ENCODE assay signal across 23 mouse cellular contexts in genomic region chr10:23127151-23127550, GRCm38 (mm10).
DNase-seq lines count a peak whose midpoint lies in the region; ATAC-seq lines count a peak whose summit lies in the region.
"Had no signal": no experiment of that assay in that cellular context is flagged by ENCODE, and none has a peak within 500 bp of the region (broad histone marks: within the 10 kb centered on the region; RNA-seq: fewer than 3 reads in every experiment).

No protein-coding gene starts in this region.

- H3K4me2 ChIP-seq in forebrain, embryonic 11.5 days (ENCODE audit: low read depth, low read length, severe bottlenecking) = no peak overlapping the region
- no peak overlapping the region for H3K4me2 ChIP-seq in forebrain, embryonic 16.5 days (ENCODE audit: low read length)
- H3K4me2 ChIP-seq: embryonic facial prominence, embryonic 15.5 days; heart, embryonic 12.5 days; hindbrain, embryonic 14.5 days; intestine, embryonic 15.5 days had no signal

- ATAC-seq in forebrain, embryonic 11.5 days (replicated peaks; ENCODE audit: low FRiP score) = no peak; the same call in 1 of the 2 replicates
- peak; percentile 96 for ATAC-seq in forebrain, embryonic 16.5 days
- ATAC-seq in frontal cortex, adult (ENCODE audit: low TSS enrichment) = no peak
- ATAC-seq: CD4-positive, CD25-positive, alpha-beta regulatory T cell, adult 4 months; intestine, embryonic 15.5 days had no signal

- H3K9ac ChIP-seq in forebrain, embryonic 11.5 days (ENCODE audit: low read length) = no peak overlapping the region
- H3K9ac ChIP-seq in forebrain, embryonic 16.5 days (replicated peaks; ENCODE audit: low read depth, low read length) = no peak overlapping the region
- H3K9ac ChIP-seq: embryonic facial prominence, embryonic 15.5 days; heart, embryonic 12.5 days; hindbrain, embryonic 14.5 days; intestine, embryonic 15.5 days had no signal

- 93% methylated on average over 1 of the region's 1 CpGs for WGBS in forebrain, embryonic 10.5 days
- WGBS in forebrain, embryonic 11.5 days = 83% methylated on average over 1 of the region's 1 CpGs
- 39% methylated on average over 1 of the region's 1 CpGs for WGBS in forebrain, embryonic 16.5 days

- H3K27me3 ChIP-seq in forebrain, embryonic 10.5 days (ENCODE audit: poor library complexity, severe bottlenecking) = no peaks in the 10 kb centered on the region
- H3K27me3 ChIP-seq in forebrain, embryonic 11.5 days (ENCODE audit: control insufficient read depth, insufficient read depth, low read length) = no peaks in the 10 kb centered on the region
- no peaks in the 10 kb centered on the region for H3K27me3 ChIP-seq in forebrain, embryonic 16.5 days (replicated peaks; ENCODE audit: control insufficient read depth, insufficient read depth, low read length)
- H3K27me3 ChIP-seq: embryonic facial prominence, embryonic 15.5 days; heart, embryonic 12.5 days; intestine, embryonic 15.5 days had no signal

- no peak for DNase-seq in forebrain, embryonic 10.5 days (ENCODE audit: extremely low spot score, low spot score)
- DNase-seq in forebrain, embryonic 11.5 days (ENCODE audit: low spot score) = no peak
- peak; percentile 9 for DNase-seq in retina, postnatal 1 day
- no peak for DNase-seq in retina, embryonic 14.5 days (ENCODE audit: low spot score)
- no peak for DNase-seq in gastrocnemius, adult 8-10 months (ENCODE audit: low spot score in 2 of 2)
- DNase-seq: adrenal gland, postnatal 14 days; B cell, adult 2 months; cerebellum, adult 2 months; cerebellum, postnatal 10 days; embryo, embryonic 11 days; gastrocnemius, postnatal 14 days; heart, adult 2 months; kidney, adult 2 months had no signal

- no peak overlapping the region for H3K4me3 ChIP-seq in forebrain, embryonic 10.5 days
- no peak overlapping the region for H3K4me3 ChIP-seq in forebrain, embryonic 11.5 days (ENCODE audit: low read depth, low read length)
- no peak overlapping the region for H3K4me3 ChIP-seq in forebrain, embryonic 16.5 days (replicated peaks; ENCODE audit: low read length)
- H3K4me3 ChIP-seq: embryonic facial prominence, embryonic 15.5 days; erythroblast, embryonic 14.5 days; heart, adult 2 months; heart, embryonic 12.5 days; hindbrain, embryonic 10.5 days; intestine, embryonic 15.5 days had no signal

- H3K9me3 ChIP-seq in forebrain, embryonic 10.5 days = no peaks in the 10 kb centered on the region
- no peaks in the 10 kb centered on the region for H3K9me3 ChIP-seq in forebrain, embryonic 11.5 days (ENCODE audit: control insufficient read depth, low read length)
- no peaks in the 10 kb centered on the region for H3K9me3 ChIP-seq in forebrain, embryonic 16.5 days (ENCODE audit: control insufficient read depth, low read length)
- H3K9me3 ChIP-seq: embryonic facial prominence, embryonic 15.5 days; G1E; heart, embryonic 12.5 days; hindbrain, embryonic 10.5 days; intestine, embryonic 15.5 days had no signal

- H3K27ac ChIP-seq in forebrain, embryonic 10.5 days = peak overlapping the region; percentile 71
- no peak overlapping the region for H3K27ac ChIP-seq in forebrain, embryonic 11.5 days (ENCODE audit: low read depth, low read length)
- H3K27ac ChIP-seq in forebrain, embryonic 16.5 days (ENCODE audit: low read length) = no peak overlapping the region
- H3K27ac ChIP-seq: embryonic facial prominence, embryonic 15.5 days; heart, adult 2 months; hindbrain, embryonic 10.5 days; hindbrain, embryonic 14.5 days; intestine, embryonic 15.5 days had no signal

- peaks cover 31% of the 10 kb centered on the region for H3K4me1 ChIP-seq in forebrain, embryonic 10.5 days
- H3K4me1 ChIP-seq in forebrain, embryonic 11.5 days (replicated peaks; ENCODE audit: control insufficient read depth, insufficient read depth, low read length) = peaks cover 3% of the 10 kb centered on the region; the same call in 1 of the 2 replicates
- H3K4me1 ChIP-seq in forebrain, embryonic 16.5 days (replicated peaks; ENCODE audit: control insufficient read depth, insufficient read depth, low read length) = peaks cover 3% of the 10 kb centered on the region; the same call in 1 of the 2 replicates
- H3K4me1 ChIP-seq: embryonic facial prominence, embryonic 15.5 days; heart, embryonic 12.5 days; intestine, embryonic 15.5 days had no signal

- H3K36me3 ChIP-seq in forebrain, embryonic 10.5 days (replicated peaks) = peaks cover 9% of the 10 kb centered on the region
- H3K36me3 ChIP-seq in forebrain, embryonic 11.5 days (ENCODE audit: control insufficient read depth, insufficient read depth, low read length) = no peaks in the 10 kb centered on the region
- no peaks in the 10 kb centered on the region for H3K36me3 ChIP-seq in forebrain, embryonic 16.5 days (ENCODE audit: control insufficient read depth, insufficient read depth)
- H3K36me3 ChIP-seq: embryonic facial prominence, embryonic 15.5 days; G1E; heart, embryonic 12.5 days; intestine, embryonic 15.5 days had no signal
